Mouse (Mus musculus): Measurements from ENCODE around the gene Gk5. TPM values are rescaled to one million over a fixed set of nuclear protein-coding genes. Genes with fewer than 3 reads are reported as not detected.
"Not testable (repeated sequence)": the region's sequence is repeated elsewhere in the genome, so short reads cannot be mapped to it uniquely, and the experiment has no call there.

Gene Gk5
- polyA plus RNA-seq, 1 experiment from 2014 or later: 9.6 TPM

- Histone ChIP-seq H3K36me3 (peaks cover 6% of the 10 kb centered on the region; the same call in 1 of the 2 replicates), H3K9ac (no peak overlapping the region), H3K4me3 (replicated peaks) (no peak overlapping the region), H3K27me3 (replicated peaks) (no peaks in the 10 kb centered on the region), H3K4me1 (no peaks in the 10 kb centered on the region), H3K4me2 (no peak overlapping the region), H3K27ac (no peak overlapping the region), H3K9me3 (no peaks in the 10 kb centered on the region)
- ATAC-seq (ENCODE audit: insufficient read depth, low FRiP score, low read depth): no peak
- 39% methylated on average over 4 of the region's 4 CpGs for whole genome bisulfite sequencing
These were observed 39.3 kb downstream of the Gk5 start for GRCm38 (mm10) chr9:96158431-96158830.

- Histone ChIP-seq H3K27me3 (replicated peaks) (no peaks in the 10 kb centered on the region), H3K4me2 (no peak overlapping the region), H3K4me3 (replicated peaks) (no peak overlapping the region), H3K27ac (no peak overlapping the region), H3K4me1 (no peaks in the 10 kb centered on the region), H3K9me3 (no peaks in the 10 kb centered on the region), H3K36me3 (peaks cover 6% of the 10 kb centered on the region; the same call in 1 of the 2 replicates), H3K9ac (no peak overlapping the region)
- ATAC-seq (ENCODE audit: insufficient read depth, low FRiP score, low read depth): no peak
- 66% methylated on average over 3 of the region's 3 CpGs for WGBS
These were observed 39.9 kb downstream of the Gk5 start for GRCm38 (mm10) chr9:96159047-96159446.

- H3K4me1 ChIP-seq: no peaks in the 10 kb centered on the region
- no peak overlapping the region for H3K4me2 ChIP-seq
- ATAC-seq (ENCODE audit: insufficient read depth, low FRiP score, low read depth): no peak
- no peak overlapping the region for H3K9ac ChIP-seq
- WGBS: 45% methylated on average over 3 of the region's 3 CpGs
- H3K4me3 ChIP-seq (replicated peaks): no peak overlapping the region
- H3K36me3 ChIP-seq: peaks cover 3% of the 10 kb centered on the region; the same call in 1 of the 2 replicates
- no peak overlapping the region for H3K27ac ChIP-seq
- H3K9me3 ChIP-seq: no peaks in the 10 kb centered on the region
- H3K27me3 ChIP-seq (replicated peaks): no peaks in the 10 kb centered on the region
These were observed 41.6 kb downstream of the Gk5 start for GRCm38 (mm10) chr9:96160767-96161166.

- peaks cover 3% of the 10 kb centered on the region; the same call in 1 of the 2 replicates for H3K36me3 ChIP-seq
- H3K27me3 ChIP-seq (replicated peaks): no peaks in the 10 kb centered on the region
- H3K4me3 ChIP-seq (replicated peaks): no peak overlapping the region
- H3K9ac ChIP-seq: no peak overlapping the region
- H3K4me2 ChIP-seq: no peak overlapping the region
- no peak overlapping the region for H3K27ac ChIP-seq
- H3K4me1 ChIP-seq: no peaks in the 10 kb centered on the region
- 68% methylated on average over 5 of the region's 5 CpGs for WGBS
- H3K9me3 ChIP-seq: no peaks in the 10 kb centered on the region
- ATAC-seq (ENCODE audit: insufficient read depth, low FRiP score, low read depth): no peak
These were observed 43.3 kb downstream of the Gk5 start for GRCm38 (mm10) chr9:96162421-96162820.

- no peak overlapping the region for H3K4me2 ChIP-seq
- H3K9me3 ChIP-seq: no peaks in the 10 kb centered on the region
- H3K4me1 ChIP-seq: no peaks in the 10 kb centered on the region
- no peak for ATAC-seq (ENCODE audit: insufficient read depth, low FRiP score, low read depth)
- no peak overlapping the region for H3K9ac ChIP-seq
- H3K27ac ChIP-seq: no peak overlapping the region
- WGBS: 95% methylated on average over 7 of the region's 7 CpGs
- peaks cover 3% of the 10 kb centered on the region; the same call in 1 of the 2 replicates for H3K36me3 ChIP-seq
- H3K4me3 ChIP-seq (replicated peaks): no peak overlapping the region
- no peaks in the 10 kb centered on the region for H3K27me3 ChIP-seq (replicated peaks)
These were observed 44.3 kb downstream of the Gk5 start for GRCm38 (mm10) chr9:96163443-96163842.

- not testable (repeated sequence) for H3K4me1 ChIP-seq; H3K4me3 ChIP-seq (replicated peaks); H3K27ac ChIP-seq; H3K9ac ChIP-seq; H3K27me3 ChIP-seq (replicated peaks); ATAC-seq (ENCODE audit: insufficient read depth, low FRiP score, low read depth); H3K9me3 ChIP-seq; H3K36me3 ChIP-seq; H3K4me2 ChIP-seq
- WGBS: 96% methylated on average over 15 of the region's 15 CpGs
These were observed 44.8 kb downstream of the Gk5 start for GRCm38 (mm10) chr9:96163983-96164382.

- H3K4me2 ChIP-seq: no peak overlapping the region
- H3K4me1 ChIP-seq: no peaks in the 10 kb centered on the region
- no peak overlapping the region for H3K9ac ChIP-seq
- WGBS: 37% methylated on average over 5 of the region's 5 CpGs
- H3K4me3 ChIP-seq (replicated peaks): no peak overlapping the region
- H3K9me3 ChIP-seq: no peaks in the 10 kb centered on the region
- H3K27ac ChIP-seq: no peak overlapping the region
- H3K27me3 ChIP-seq (replicated peaks): no peaks in the 10 kb centered on the region
- H3K36me3 ChIP-seq: peaks cover 3% of the 10 kb centered on the region; the same call in 1 of the 2 replicates
- ATAC-seq (ENCODE audit: insufficient read depth, low FRiP score, low read depth): no peak
These were observed 48.0 kb downstream of the Gk5 start for GRCm38 (mm10) chr9:96167168-96167585.

GRCm38 (mm10) chr9:96170600-96170999 is 51.4 kb downstream of the Gk5 start:
- Histone ChIP-seq H3K27me3 (replicated peaks) (no peaks in the 10 kb centered on the region), H3K4me3 (replicated peaks) (no peak overlapping the region)
- 65% methylated on average over 3 of the region's 3 CpGs for WGBS

GRCm38 (mm10) chr9:96184909-96185308 is 65.7 kb downstream of the Gk5 start:
- no peak overlapping the region for H3K4me3 ChIP-seq (replicated peaks)
- no peaks in the 10 kb centered on the region for H3K36me3 ChIP-seq
- no peak overlapping the region for H3K4me2 ChIP-seq
- H3K9me3 ChIP-seq: no peaks in the 10 kb centered on the region
- no peaks in the 10 kb centered on the region for H3K27me3 ChIP-seq (replicated peaks)
- 73% methylated on average over 4 of the region's 4 CpGs for WGBS
- no peaks in the 10 kb centered on the region for H3K4me1 ChIP-seq
- H3K9ac ChIP-seq: no peak overlapping the region
- no peak for ATAC-seq (ENCODE audit: insufficient read depth, low FRiP score, low read depth)
- H3K27ac ChIP-seq: no peak overlapping the region

More at GRCm38 (mm10) chr9:96170600-96170999, 51.4 kb downstream of the Gk5 start:
- Histone ChIP-seq H3K9me3 (no peaks in the 10 kb centered on the region), H3K9ac (no peak overlapping the region), H3K27ac (no peak overlapping the region), H3K36me3 (peaks cover 4% of the 10 kb centered on the region; the same call in 1 of the 2 replicates), H3K4me1 (no peaks in the 10 kb centered on the region), H3K4me2 (no peak overlapping the region)
- no peak for ATAC-seq (ENCODE audit: insufficient read depth, low FRiP score, low read depth)

- no peaks in the 10 kb centered on the region for H3K9me3 ChIP-seq
- 52% methylated on average over 7 of the region's 7 CpGs for WGBS
- H3K9ac ChIP-seq: no peak overlapping the region
- no peaks in the 10 kb centered on the region for H3K27me3 ChIP-seq (replicated peaks)
- no peaks in the 10 kb centered on the region for H3K36me3 ChIP-seq
- H3K27ac ChIP-seq: no peak overlapping the region
- H3K4me3 ChIP-seq (replicated peaks): no peak overlapping the region
- no peaks in the 10 kb centered on the region for H3K4me1 ChIP-seq
- no peak overlapping the region for H3K4me2 ChIP-seq
- ATAC-seq (ENCODE audit: insufficient read depth, low FRiP score, low read depth): no peak
These were observed 67.5 kb downstream of the Gk5 start for GRCm38 (mm10) chr9:96186701-96187100.

- Histone ChIP-seq H3K27ac (peak within 1 kb of the TSS; percentile 93), H3K4me2 (peak within 1 kb of the TSS; percentile 73), H3K9me3 (no peaks in the 10 kb centered on the region), H3K9ac (peak within 1 kb of the TSS; percentile 82), H3K4me1 (0 out of 2 replicates have a peak, but pooled peaks cover 5% of the 10 kb centered on the region), H3K4me3 (replicated peaks) (peak within 1 kb of the TSS; percentile 85), H3K36me3 (no peaks in the 10 kb centered on the region), H3K27me3 (replicated peaks) (no peaks in the 10 kb centered on the region)
- WGBS: under 1% methylated on average over 67 of the region's 81 CpGs
- ATAC-seq (ENCODE audit: insufficient read depth, low FRiP score, low read depth): peak; percentile 98
These were observed 76.9 kb downstream of the Gk5 start, which contains the start of gene Tfdp2 for GRCm38 (mm10) chr9:96195885-96196622. Tfdp2 (plus strand) TSS chr9:96196275.

- no peaks in the 10 kb centered on the region for H3K27me3 ChIP-seq (replicated peaks)
- H3K9ac ChIP-seq: peak overlapping the region; percentile 82
- 0 out of 2 replicates have a peak, but pooled peaks cover 5% of the 10 kb centered on the region for H3K4me1 ChIP-seq
- H3K27ac ChIP-seq: peak overlapping the region; percentile 93
- peak overlapping the region; percentile 73 for H3K4me2 ChIP-seq
- 0% methylated on average over 20 of the region's 20 CpGs for whole genome bisulfite sequencing
- no peaks in the 10 kb centered on the region for H3K36me3 ChIP-seq
- peak overlapping the region; percentile 85 for H3K4me3 ChIP-seq (replicated peaks)
- H3K9me3 ChIP-seq: no peaks in the 10 kb centered on the region
- no peak for ATAC-seq (ENCODE audit: insufficient read depth, low FRiP score, low read depth)
These were observed 77.5 kb downstream of the Gk5 start for GRCm38 (mm10) chr9:96196636-96197181.

All from stomach, embryonic 15.5 days (tissue).